Mouse (Mus musculus): Measurements from ENCODE around the gene Serpina3g. TPM values are rescaled to one million over a fixed set of nuclear protein-coding genes. Genes with fewer than 3 reads are reported as not detected.
"Not testable (repeated sequence)": the region's sequence is repeated elsewhere in the genome, so short reads cannot be mapped to it uniquely, and the experiment has no call there.

Serpina3g gene
- polyA plus RNA-seq, 1 experiment = 0.04 TPM

GRCm38 (mm10) chr12:104223690-104224089 is 12.4 kb upstream of the Serpina3g start:
- Histone ChIP-seq H3K4me1 (ENCODE audit: control insufficient read depth) (no peaks in the 10 kb centered on the region), H3K9me3 (ENCODE audit: control insufficient read depth, low read length) (no peaks in the 10 kb centered on the region; the same call in 1 of the 2 replicates), H3K36me3 (ENCODE audit: control insufficient read depth) (no peaks in the 10 kb centered on the region), H3K4me3 (replicated peaks) (no peak overlapping the region), H3K27me3 (ENCODE audit: control insufficient read depth) (no peaks in the 10 kb centered on the region)
- TF ChIP-seq TAL1 (IDR thresholded peaks at IDR 0.05; ENCODE audit: low read length) (no peak), GATA1 (IDR thresholded peaks at IDR 0.05; ENCODE audit: low read length) (no peak)

DNA sequence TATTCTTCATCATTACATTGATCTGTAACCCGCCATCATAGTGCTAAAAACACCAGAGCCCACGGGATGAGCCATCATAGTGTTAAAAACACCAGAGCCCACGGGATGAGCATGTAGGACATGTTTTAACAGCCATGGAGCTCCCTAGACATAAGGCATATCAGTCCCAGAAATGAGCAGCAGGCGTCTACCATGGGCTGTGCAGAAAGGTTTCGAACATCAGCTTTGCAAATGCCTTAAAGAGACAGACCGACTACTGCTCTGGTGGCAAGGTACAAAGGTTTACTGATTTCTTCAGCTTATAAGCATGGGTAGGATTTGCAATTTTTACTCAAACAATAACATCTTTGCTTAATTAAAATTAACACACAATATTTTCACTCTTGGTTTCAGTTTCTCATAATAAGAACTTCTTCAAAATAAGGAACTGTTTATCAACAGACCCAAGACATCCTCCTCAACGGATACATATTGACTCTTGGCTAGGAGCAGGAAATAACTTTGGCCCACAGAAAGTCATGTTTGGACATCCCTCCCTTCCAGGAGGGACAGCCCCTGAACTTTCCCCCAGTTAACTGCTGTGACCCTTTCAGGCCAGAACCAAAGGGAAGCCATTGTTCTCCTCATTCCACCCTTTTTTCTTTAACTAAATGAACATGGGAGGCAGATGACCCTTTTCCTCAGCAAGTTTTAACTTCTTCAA is 11.3 kb upstream of the Serpina3g start:
- H3K27me3 ChIP-seq (ENCODE audit: control insufficient read depth) = no peaks in the 10 kb centered on the region
- H3K4me3 ChIP-seq (replicated peaks) = no peak overlapping the region
- H3K4me1 ChIP-seq (ENCODE audit: control insufficient read depth) = no peaks in the 10 kb centered on the region
- TF ChIP-seq TAL1 (IDR thresholded peaks at IDR 0.05; ENCODE audit: low read length) = no peak
- TF ChIP-seq GATA1 (IDR thresholded peaks at IDR 0.05; ENCODE audit: low read length) = no peak
- H3K36me3 ChIP-seq (ENCODE audit: control insufficient read depth) = no peaks in the 10 kb centered on the region
- peaks cover 7% of the 10 kb centered on the region for H3K9me3 ChIP-seq (ENCODE audit: control insufficient read depth, low read length)

- no peak for TF ChIP-seq GATA1 (IDR thresholded peaks at IDR 0.05; ENCODE audit: low read length)
- no peak for TF ChIP-seq TAL1 (IDR thresholded peaks at IDR 0.05; ENCODE audit: low read length)
- H3K4me3 ChIP-seq (replicated peaks) = no peak overlapping the region
Observed at GRCm38 (mm10) chr12:104230762-104231161, 5.3 kb upstream of the Serpina3g start.

GRCm38 (mm10) chr12:104238048-104238447 is 2.0 kb downstream of the Serpina3g start:
- not testable (repeated sequence) for H3K9me3 ChIP-seq (ENCODE audit: control insufficient read depth, low read length); H3K4me3 ChIP-seq (replicated peaks); H3K4me1 ChIP-seq (ENCODE audit: control insufficient read depth); H3K27me3 ChIP-seq (ENCODE audit: control insufficient read depth); H3K36me3 ChIP-seq (ENCODE audit: control insufficient read depth)

More at GRCm38 (mm10) chr12:104230762-104231161, 5.3 kb upstream of the Serpina3g start:
- H3K9me3 ChIP-seq (ENCODE audit: control insufficient read depth, low read length) = peaks cover 7% of the 10 kb centered on the region
- H3K27me3 ChIP-seq (ENCODE audit: control insufficient read depth) = no peaks in the 10 kb centered on the region
- H3K4me1 ChIP-seq (ENCODE audit: control insufficient read depth) = no peaks in the 10 kb centered on the region
- H3K36me3 ChIP-seq (ENCODE audit: control insufficient read depth) = no peaks in the 10 kb centered on the region

GRCm38 (mm10) chr12:104243307-104243706 is 7.3 kb downstream of the Serpina3g start:
- H3K36me3 ChIP-seq (ENCODE audit: control insufficient read depth) = no peaks in the 10 kb centered on the region
- H3K27me3 ChIP-seq (ENCODE audit: control insufficient read depth) = no peaks in the 10 kb centered on the region
- TF ChIP-seq GATA1 (IDR thresholded peaks at IDR 0.05; ENCODE audit: low read length) (no peak), TAL1 (IDR thresholded peaks at IDR 0.05; ENCODE audit: low read length) (no peak)
- H3K4me3 ChIP-seq (replicated peaks) = no peak overlapping the region
- H3K9me3 ChIP-seq (ENCODE audit: control insufficient read depth, low read length) = no peaks in the 10 kb centered on the region
- H3K4me1 ChIP-seq (ENCODE audit: control insufficient read depth) = no peaks in the 10 kb centered on the region

DNA sequence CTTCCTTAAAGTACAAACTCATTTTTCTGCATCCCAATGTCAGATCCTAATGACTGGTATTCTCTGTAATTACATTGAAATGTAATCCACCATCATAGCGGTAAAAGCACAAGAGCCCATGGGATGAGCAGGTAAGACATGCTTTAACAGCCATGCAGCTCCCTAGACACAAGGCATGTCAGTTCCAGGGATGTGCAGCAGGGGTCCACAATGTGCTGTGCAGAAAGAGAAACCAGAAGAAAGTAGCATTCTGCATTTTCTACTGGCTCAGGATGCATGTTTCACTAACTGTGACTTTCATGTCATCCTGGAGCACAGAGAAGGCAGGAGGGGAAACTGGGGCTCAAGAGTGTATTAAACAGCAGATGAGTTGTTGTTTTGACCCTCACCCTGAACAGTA is 9.0 kb downstream of the Serpina3g start:
- TF ChIP-seq TAL1 (IDR thresholded peaks at IDR 0.05; ENCODE audit: low read length) (no peak), GATA1 (IDR thresholded peaks at IDR 0.05; ENCODE audit: low read length) (no peak)
- Histone ChIP-seq H3K4me3 (replicated peaks) (no peak overlapping the region), H3K9me3 (ENCODE audit: control insufficient read depth, low read length) (no peaks in the 10 kb centered on the region), H3K4me1 (ENCODE audit: control insufficient read depth) (no peaks in the 10 kb centered on the region), H3K36me3 (ENCODE audit: control insufficient read depth) (no peaks in the 10 kb centered on the region), H3K27me3 (ENCODE audit: control insufficient read depth) (no peaks in the 10 kb centered on the region)

DNA sequence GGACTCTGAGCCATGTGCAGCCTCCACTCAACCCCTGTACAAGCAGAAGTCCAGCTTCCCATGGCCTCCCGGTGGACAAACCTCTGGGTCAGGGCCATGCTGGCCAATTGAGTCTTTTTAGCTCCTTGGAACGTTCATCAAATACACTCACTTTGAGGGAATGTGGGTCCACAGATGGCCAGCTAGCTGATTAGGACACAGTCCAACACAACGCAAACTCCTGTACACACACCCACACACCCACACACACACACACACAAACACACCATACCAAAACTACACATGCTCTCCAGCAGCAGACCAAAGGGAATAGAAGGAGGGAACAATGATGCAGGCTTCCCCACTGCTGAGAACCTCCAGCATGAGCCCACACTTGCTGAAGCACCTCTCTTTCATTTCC is 9.6 kb downstream of the Serpina3g start:
- TF ChIP-seq GATA1 (IDR thresholded peaks at IDR 0.05; ENCODE audit: low read length) = no peak
- no peak for TF ChIP-seq TAL1 (IDR thresholded peaks at IDR 0.05; ENCODE audit: low read length)
- no peaks in the 10 kb centered on the region for H3K9me3 ChIP-seq (ENCODE audit: control insufficient read depth, low read length)
- no peak overlapping the region for H3K4me3 ChIP-seq (replicated peaks)
- H3K4me1 ChIP-seq (ENCODE audit: control insufficient read depth) = no peaks in the 10 kb centered on the region
- no peaks in the 10 kb centered on the region for H3K36me3 ChIP-seq (ENCODE audit: control insufficient read depth)
- no peaks in the 10 kb centered on the region for H3K27me3 ChIP-seq (ENCODE audit: control insufficient read depth)

GRCm38 (mm10) chr12:104247553-104248002 is 11.5 kb downstream of the Serpina3g start:
- no peaks in the 10 kb centered on the region for H3K36me3 ChIP-seq (ENCODE audit: control insufficient read depth)
- H3K27me3 ChIP-seq (ENCODE audit: control insufficient read depth) = no peaks in the 10 kb centered on the region
- TF ChIP-seq GATA1 (IDR thresholded peaks at IDR 0.05; ENCODE audit: low read length) = no peak
- TF ChIP-seq TAL1 (IDR thresholded peaks at IDR 0.05; ENCODE audit: low read length) = no peak
- H3K9me3 ChIP-seq (ENCODE audit: control insufficient read depth, low read length) = no peaks in the 10 kb centered on the region
- no peak overlapping the region for H3K4me3 ChIP-seq (replicated peaks)
- H3K4me1 ChIP-seq (ENCODE audit: control insufficient read depth) = no peaks in the 10 kb centered on the region

GRCm38 (mm10) chr12:104248231-104248630 is 12.2 kb downstream of the Serpina3g start:
- H3K9me3 ChIP-seq (ENCODE audit: control insufficient read depth, low read length) = no peaks in the 10 kb centered on the region
- TF ChIP-seq GATA1 (IDR thresholded peaks at IDR 0.05; ENCODE audit: low read length) = no peak
- TF ChIP-seq TAL1 (IDR thresholded peaks at IDR 0.05; ENCODE audit: low read length) = no peak
- no peaks in the 10 kb centered on the region for H3K27me3 ChIP-seq (ENCODE audit: control insufficient read depth)
- no peaks in the 10 kb centered on the region for H3K36me3 ChIP-seq (ENCODE audit: control insufficient read depth)
- H3K4me3 ChIP-seq (replicated peaks) = no peak overlapping the region
- no peaks in the 10 kb centered on the region for H3K4me1 ChIP-seq (ENCODE audit: control insufficient read depth)

DNA sequence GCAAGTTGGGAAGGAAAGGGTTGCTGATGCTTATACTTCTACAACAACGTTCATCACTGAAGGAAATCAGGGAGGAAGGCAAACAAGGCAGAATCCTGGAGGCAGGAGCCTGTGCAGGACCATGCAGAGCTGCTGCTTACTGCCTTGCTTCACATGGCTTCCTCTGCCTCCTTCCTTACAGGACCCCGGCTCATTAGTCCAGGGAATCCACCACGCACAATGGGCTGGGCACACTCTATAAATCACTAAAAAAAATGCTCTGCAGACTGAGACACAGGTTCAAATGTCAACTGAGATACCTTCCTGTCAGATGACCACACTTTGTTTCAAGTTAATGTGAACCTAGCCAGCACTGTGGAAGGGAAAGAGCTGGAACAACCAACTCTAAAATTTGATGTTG is 25.0 kb downstream of the Serpina3g start:
- TF ChIP-seq GATA1 (IDR thresholded peaks at IDR 0.05; ENCODE audit: low read length) (no peak), TAL1 (IDR thresholded peaks at IDR 0.05; ENCODE audit: low read length) (no peak)
- Histone ChIP-seq H3K27me3 (ENCODE audit: control insufficient read depth) (no peaks in the 10 kb centered on the region), H3K4me1 (ENCODE audit: control insufficient read depth) (no peaks in the 10 kb centered on the region), H3K36me3 (ENCODE audit: control insufficient read depth) (no peaks in the 10 kb centered on the region), H3K9me3 (ENCODE audit: control insufficient read depth, low read length) (no peaks in the 10 kb centered on the region), H3K4me3 (replicated peaks) (no peak overlapping the region)

Measured in erythroblast, embryonic 14.5 days (primary cell).